Mouse (Mus musculus) left cerebral cortex, adult 9 months (tissue): ENCODE results near the gene Grb2.
"Not testable (repeated sequence)": the region's sequence is repeated elsewhere in the genome, so short reads cannot be mapped to it uniquely, and the experiment has no call there.

ENCODE experiments used
- DNase-seq, 2 experiments: peaks; one replicate each; pipeline ENCODE4 v3.0.0; 2022; ENCODE audit warnings: low spot score in 2 of 2

Grb2 gene

GRCm38 (mm10) chr11:115646439-115646838 lies 62.0 kb downstream of the Grb2 start:
- DNase-seq: no peak

- not testable (repeated sequence) for DNase-seq
Measured at GRCm38 (mm10) chr11:115645498-115645897, 62.9 kb downstream of the Grb2 start.

GRCm38 (mm10) chr11:115644308-115644707 lies 64.1 kb downstream of the Grb2 start:
- DNase-seq: no peak

- no peak for DNase-seq
Measured at GRCm38 (mm10) chr11:115643265-115643664, 65.1 kb downstream of the Grb2 start.

GRCm38 (mm10) chr11:115642705-115643104 lies 65.7 kb downstream of the Grb2 start:
- no peak for DNase-seq

GRCm38 (mm10) chr11:115641664-115642036 lies 66.7 kb downstream of the Grb2 start:
- no peak for DNase-seq

GRCm38 (mm10) chr11:115640978-115641663 lies 67.3 kb downstream of the Grb2 start:
- peak in 1 of 2 experiments; percentile 34 for DNase-seq

GRCm38 (mm10) chr11:115640311-115640828 lies 68.0 kb downstream of the Grb2 start:
- no peak for DNase-seq

- DNase-seq: no peak
Measured at GRCm38 (mm10) chr11:115639540-115639939, 68.9 kb downstream of the Grb2 start.

GRCm38 (mm10) chr11:115638498-115639409 lies 69.6 kb downstream of the Grb2 start:
- no peak for DNase-seq

- no peak for DNase-seq
Measured at GRCm38 (mm10) chr11:115636960-115637359, 71.4 kb downstream of the Grb2 start.

- DNase-seq: no peak
Measured at GRCm38 (mm10) chr11:115635484-115635883, 72.9 kb downstream of the Grb2 start.

GRCm38 (mm10) chr11:115635041-115635440 lies 73.4 kb downstream of the Grb2 start:
- DNase-seq: no peak

GRCm38 (mm10) chr11:115634109-115634508 lies 74.3 kb downstream of the Grb2 start:
- DNase-seq: no peak

GRCm38 (mm10) chr11:115632862-115633261 lies 75.5 kb downstream of the Grb2 start:
- DNase-seq: no peak

GRCm38 (mm10) chr11:115632247-115632646 lies 76.2 kb downstream of the Grb2 start:
- no peak for DNase-seq

GRCm38 (mm10) chr11:115631505-115631890 lies 76.9 kb downstream of the Grb2 start:
- peak in 1 of 2 experiments; percentile 45 for DNase-seq

GRCm38 (mm10) chr11:115630532-115631504 lies 77.6 kb downstream of the Grb2 start:
- peak in 1 of 2 experiments; percentile 39 for DNase-seq

- no peak for DNase-seq
Measured at GRCm38 (mm10) chr11:115629734-115630531, 78.5 kb downstream of the Grb2 start.

GRCm38 (mm10) chr11:115628465-115629101 lies 79.8 kb downstream of the Grb2 start:
- no peak for DNase-seq
